ENCODE assay signal across 26 mouse cellular contexts in genomic region chr2:130707057-130707456, GRCm38 (mm10). TPM values are rescaled to one million over a fixed set of nuclear protein-coding genes. Genes with fewer than 3 reads are reported as not detected.
DNase-seq lines count a peak whose midpoint lies in the region; ATAC-seq and TF ChIP-seq lines count a peak whose summit lies in the region.
"Had no signal": no experiment of that assay in that cellular context is flagged by ENCODE, and none has a peak within 500 bp of the region (broad histone marks: within the 10 kb centered on the region; RNA-seq: fewer than 3 reads in every experiment).

No protein-coding gene starts in this region.

- H3K9ac ChIP-seq in liver, embryonic 11.5 days (ENCODE audit: low read depth, low read length) = no peak overlapping the region
- H3K9ac ChIP-seq in limb, embryonic 15.5 days = no peak overlapping the region
- H3K9ac ChIP-seq in liver, postnatal 0 days (replicated peaks) = no peak overlapping the region
- H3K9ac ChIP-seq: forebrain, embryonic 12.5 days; heart, embryonic 13.5 days had no signal

- 42% methylated on average over 10 of the region's 10 CpGs for WGBS in liver, embryonic 11.5 days
- WGBS in limb, embryonic 15.5 days = 42% methylated on average over 10 of the region's 10 CpGs
- WGBS in liver, postnatal 0 days (ENCODE audit: insufficient replicate concordance) = 21% methylated on average over 10 of the region's 10 CpGs

- no peaks in the 10 kb centered on the region for H3K36me3 ChIP-seq in liver, embryonic 11.5 days (ENCODE audit: control insufficient read depth, insufficient read depth, low read length)
- H3K36me3 ChIP-seq in limb, embryonic 15.5 days = peaks cover 31% of the 10 kb centered on the region
- peaks cover 4% of the 10 kb centered on the region; the same call in 1 of the 2 replicates for H3K36me3 ChIP-seq in liver, postnatal 0 days (replicated peaks; ENCODE audit: insufficient read depth, low read length)

- TF ChIP-seq EP300 in liver, postnatal 0 days (IDR thresholded peaks at IDR 0.05; ENCODE audit: low read depth) = no peak

- no peak for DNase-seq in liver, embryonic 11.5 days (ENCODE audit: low spot score)
- DNase-seq in liver = no peak
- no peak for DNase-seq in liver, postnatal 0 days
- no peak for DNase-seq in layer of hippocampus, adult 8-10 months (ENCODE audit: low spot score in 2 of 2)
- DNase-seq in kidney, postnatal 25 days = no peak
- DNase-seq in layer of hippocampus, adult 2 months (ENCODE audit: low spot score in 2 of 2) = no peak
- DNase-seq: adrenal gland, postnatal 25 days; cerebellum, adult 11-12 months; cerebellum, postnatal 10 days; gastrocnemius, postnatal 14 days; heart, adult 11 months; heart, postnatal 10 days; kidney, adult 18-20 months; kidney, postnatal 4 days; layer of hippocampus, adult 9-11 months; lung, postnatal 36 days; midbrain, embryonic 14.5 days; thymus, postnatal 4 days had no signal

- no peaks in the 10 kb centered on the region for H3K9me3 ChIP-seq in liver, embryonic 11.5 days (ENCODE audit: control insufficient read depth, low read length)
- H3K9me3 ChIP-seq in limb, embryonic 15.5 days = no peaks in the 10 kb centered on the region
- H3K9me3 ChIP-seq in liver, postnatal 0 days (ENCODE audit: low read length) = no peaks in the 10 kb centered on the region
- H3K9me3 ChIP-seq: forebrain, embryonic 12.5 days; heart, embryonic 13.5 days had no signal

- H3K4me2 ChIP-seq in liver, embryonic 11.5 days = no peak overlapping the region
- no peak overlapping the region for H3K4me2 ChIP-seq in limb, embryonic 15.5 days
- H3K4me2 ChIP-seq in liver, postnatal 0 days (ENCODE audit: low read depth, low read length) = no peak overlapping the region
- H3K4me2 ChIP-seq: forebrain, embryonic 12.5 days; heart, embryonic 13.5 days had no signal

- no peaks in the 10 kb centered on the region for H3K27me3 ChIP-seq in liver, embryonic 11.5 days (replicated peaks; ENCODE audit: control insufficient read depth, insufficient read depth, low read length)
- H3K27me3 ChIP-seq in limb, embryonic 15.5 days = no peaks in the 10 kb centered on the region
- H3K27me3 ChIP-seq in liver, postnatal 0 days (ENCODE audit: insufficient read depth, low read length) = no peaks in the 10 kb centered on the region
- H3K27me3 ChIP-seq: forebrain, embryonic 12.5 days; heart, embryonic 13.5 days had no signal

- ATAC-seq in liver, embryonic 11.5 days (replicated peaks; ENCODE audit: low FRiP score) = no peak
- no peak for ATAC-seq in limb, embryonic 15.5 days (ENCODE audit: insufficient number of reproducible peaks, low FRiP score, low TSS enrichment, low read depth)
- ATAC-seq in liver, postnatal 0 days = peak; percentile 43; the same call in 1 of the 2 replicates
- ATAC-seq: hindbrain, embryonic 16.5 days had no signal

- no peaks in the 10 kb centered on the region; the same call in 1 of the 2 replicates for H3K4me1 ChIP-seq in liver, embryonic 11.5 days (replicated peaks; ENCODE audit: control insufficient read depth, insufficient read depth, low read length)
- peaks cover 12% of the 10 kb centered on the region for H3K4me1 ChIP-seq in limb, embryonic 15.5 days
- H3K4me1 ChIP-seq in liver, postnatal 0 days (ENCODE audit: insufficient read depth) = peaks cover 9% of the 10 kb centered on the region
- H3K4me1 ChIP-seq: forebrain, embryonic 12.5 days had no signal

- 0 out of 2 replicates have a peak overlapping the region, but pooled peaks have one; percentile 0 for H3K27ac ChIP-seq in liver, embryonic 11.5 days (ENCODE audit: low read depth, low read length)
- H3K27ac ChIP-seq in limb, embryonic 15.5 days = 0 out of 2 replicates have a peak overlapping the region, but pooled peaks have one; percentile 11
- H3K27ac ChIP-seq in liver, postnatal 0 days (ENCODE audit: low read depth) = peak overlapping the region; percentile 80
- no peak overlapping the region for H3K27ac ChIP-seq in layer of hippocampus, adult 2 months
- H3K27ac ChIP-seq: forebrain, embryonic 12.5 days; heart, embryonic 13.5 days; left cerebral cortex, adult 2 months had no signal

- H3K4me3 ChIP-seq in liver, embryonic 11.5 days (ENCODE audit: low read depth, low read length) = no peak overlapping the region
- H3K4me3 ChIP-seq in limb, embryonic 15.5 days = no peak overlapping the region
- H3K4me3 ChIP-seq in liver, postnatal 0 days (ENCODE audit: low read depth, low read length) = no peak overlapping the region
- H3K4me3 ChIP-seq in layer of hippocampus, adult 2 months = no peak overlapping the region
- H3K4me3 ChIP-seq: erythroblast, embryonic 14.5 days; forebrain, embryonic 12.5 days; heart, embryonic 13.5 days; left cerebral cortex, adult 2 months had no signal

- no peak for TF ChIP-seq CTCF in liver, postnatal 0 days (IDR thresholded peaks at IDR 0.05; ENCODE audit: low read depth)
- no peak for TF ChIP-seq CTCF in layer of hippocampus, adult 2 months (conservative IDR thresholded peaks at IDR 0.05)

RNA-seq across cellular contexts. Expression of gene Slc4a11, which starts 9.7 kb away (rescaled TPM):
- polyA plus RNA-seq in liver, embryonic 11.5 days (2014; fragmentation: Nextera tagmentation; extraction: Ambion mirVana) = 0.30 and 0.45 TPM in 2 replicates
- 2.6 and 2.9 TPM in 2 replicates for polyA plus RNA-seq in limb, embryonic 15.5 days (2015; fragmentation: Nextera tagmentation; extraction: Ambion mirVana)
- polyA plus RNA-seq in liver, postnatal 0 days (2015; fragmentation: Nextera tagmentation; extraction: Ambion mirVana) = not detected in 2 replicates
- 1 to 10 TPM; 1.2 to 2.0 (median 1.6) TPM for total RNA-seq in layer of hippocampus, adult 8-10 months (2022)
- under 1 TPM; 0.61 to 0.66 TPM for total RNA-seq in layer of hippocampus, adult 2 months (2021)
- total RNA-seq: liver, adult 2 months; monocyte, adult 5-6 weeks had no signal
- polyA plus RNA-seq: erythroblast, embryonic 14.5 days had no signal

RNA-seq across cellular contexts. Expression of gene Itpa, which starts 39.6 kb away (rescaled TPM):
- 105 and 106 TPM in 2 replicates for polyA plus RNA-seq in liver, embryonic 11.5 days (2014; fragmentation: Nextera tagmentation; extraction: Ambion mirVana)
- 90.9 and 99.1 TPM in 2 replicates for polyA plus RNA-seq in limb, embryonic 15.5 days (2015; fragmentation: Nextera tagmentation; extraction: Ambion mirVana)
- polyA plus RNA-seq in liver, postnatal 0 days (2015; fragmentation: Nextera tagmentation; extraction: Ambion mirVana) = 30.4 and 31.2 TPM in 2 replicates
- 10 to 100 TPM; 32.1 to 36.0 (median 34.7) TPM for total RNA-seq in layer of hippocampus, adult 8-10 months (2022)
- total RNA-seq in layer of hippocampus, adult 2 months (2021) = 10 to 100 TPM; 36.0 to 36.8 TPM

RNA-seq across cellular contexts. Expression of gene Ddrgk1, which starts 42.6 kb away (rescaled TPM):
- polyA plus RNA-seq in liver, embryonic 11.5 days (2014; fragmentation: Nextera tagmentation; extraction: Ambion mirVana) = 61.2 and 62.9 TPM in 2 replicates
- 69.6 and 71.7 TPM in 2 replicates for polyA plus RNA-seq in limb, embryonic 15.5 days (2015; fragmentation: Nextera tagmentation; extraction: Ambion mirVana)
- 71.4 and 71.8 TPM in 2 replicates for polyA plus RNA-seq in liver, postnatal 0 days (2015; fragmentation: Nextera tagmentation; extraction: Ambion mirVana)
- total RNA-seq in layer of hippocampus, adult 8-10 months (2022) = 100 to 1,000 TPM in 3 of 4 experiments, 10 to 100 TPM in 1; 95.9 to 122 (median 110) TPM
- total RNA-seq in layer of hippocampus, adult 2 months (2021) = 10 to 100 TPM; 97.6 to 98.1 TPM
